Mouse (Mus musculus) neural tube, embryonic 11.5 days (tissue): Measurements from ENCODE around the gene Wbp2nl. TPM values are rescaled to one million over a fixed set of nuclear protein-coding genes. Genes with fewer than 3 reads are reported as not detected.

Experiments
- ATAC-seq: fragments of 200-750 bp; cut with Nextera tagmentation; 2 replicates; pipeline ENCODE4 v1.8.0; 2017; ENCODE audit warnings: moderate number of reproducible peaks, mild to moderate bottlenecking, moderate TSS enrichment, moderate library complexity; ENCODE audit not compliant: insufficient read depth, low FRiP score, low TSS enrichment
- DNase-seq: peaks from one replicate; pipeline ENCODE4 v3.0.0-alpha.2; 2015; ENCODE audit warnings: low spot score
- H3K27ac ChIP-seq: fragments of 300-500 bp; sonication (generic); 2 replicates; pipeline ENCODE4 v1.5.1; 2014; ENCODE audit warnings: low read depth, mild to moderate bottlenecking, low read length
- H3K27me3 ChIP-seq: fragments of 300-500 bp; sonication (generic); 2 replicates; pipeline ENCODE4 v1.6.1; 2014; ENCODE audit warnings: mild to moderate bottlenecking, low read length, mixed read lengths; ENCODE audit not compliant: control insufficient read depth, insufficient read depth
- H3K36me3 ChIP-seq: fragments of 300-500 bp; sonication (generic); 2 replicates; pipeline ENCODE4 v1.6.1; 2014; ENCODE audit warnings: mild to moderate bottlenecking, low read length, moderate library complexity, mixed read lengths; ENCODE audit not compliant: control insufficient read depth, insufficient read depth
- H3K4me1 ChIP-seq: fragments of 300-500 bp; sonication (generic); 2 replicates; pipeline ENCODE4 v1.6.1; 2014; ENCODE audit warnings: low read length, mixed read lengths; ENCODE audit not compliant: control insufficient read depth, insufficient read depth
- H3K4me2 ChIP-seq: fragments of 300-500 bp; sonication (generic); 2 replicates; pipeline ENCODE4 v1.6.1; 2014; ENCODE audit warnings: low read depth, mild to moderate bottlenecking, moderate library complexity
- H3K4me3 ChIP-seq: fragments of 300-500 bp; sonication (generic); 2 replicates; pipeline ENCODE4 v1.5.1; 2014; ENCODE audit warnings: low read depth, low read length
- H3K9ac ChIP-seq: fragments of 300-500 bp; sonication (generic); 2 replicates; pipeline ENCODE4 v1.6.1; 2014; ENCODE audit warnings: mild to moderate bottlenecking, low read length
- H3K9me3 ChIP-seq: fragments of 300-500 bp; sonication (generic); 2 replicates; pipeline ENCODE4 v1.6.1; 2016; ENCODE audit warnings: low read length; ENCODE audit not compliant: control insufficient read depth
- WGBS: fragments of 180-500 bp; shearing (Covaris S2); extraction: QIAGEN DNeasy Blood & Tissue Kit; methylation state at CpG from one replicate; pipeline ENCODE4 v1.1.7; 2014; 5-methylcytosine and 5-hydroxymethylcytosine counted together
- polyA plus RNA-seq: library from polyadenylated mRNA; unstranded; fragments of >200 nt; fragmentation: Nextera tagmentation; extraction: Ambion mirVana; gene quantifications from 2 replicates; pipeline ENCODE4 v1.2.1, GENCODE M21; 2014

The Wbp2nl gene
- polyA plus RNA-seq, 1 experiment from 2014 or later = 0.27 TPM

DNA sequence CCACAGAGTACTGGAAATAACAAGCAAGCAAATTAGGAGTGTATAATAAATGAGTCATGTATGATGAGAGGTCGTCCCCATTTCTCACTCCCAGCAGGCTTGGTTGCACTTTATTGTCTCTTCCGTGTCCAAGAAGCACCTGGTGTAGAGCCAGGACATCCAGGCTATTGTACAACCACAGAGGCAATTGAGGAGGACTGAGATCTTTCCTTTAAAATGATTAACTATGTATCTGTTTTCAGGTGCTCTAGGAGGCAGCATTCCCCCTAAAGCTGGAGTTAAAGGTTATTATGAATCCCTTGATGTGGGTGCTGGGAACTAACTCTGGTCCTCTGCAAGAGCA, 50.2 kb downstream of the Wbp2nl start:
- Histone ChIP-seq H3K27me3 (no peaks in the 10 kb centered on the region), H3K9ac (no peak overlapping the region), H3K9me3 (no peaks in the 10 kb centered on the region), H3K4me3 (no peak overlapping the region), H3K4me2 (no peak overlapping the region), H3K27ac (no peak overlapping the region), H3K4me1 (peaks cover 13% of the 10 kb centered on the region), H3K36me3 (peaks cover 15% of the 10 kb centered on the region)
- 94% methylated on average over 2 of the region's 2 CpGs for WGBS
- no peak for ATAC-seq
- DNase-seq = no peak

DNA sequence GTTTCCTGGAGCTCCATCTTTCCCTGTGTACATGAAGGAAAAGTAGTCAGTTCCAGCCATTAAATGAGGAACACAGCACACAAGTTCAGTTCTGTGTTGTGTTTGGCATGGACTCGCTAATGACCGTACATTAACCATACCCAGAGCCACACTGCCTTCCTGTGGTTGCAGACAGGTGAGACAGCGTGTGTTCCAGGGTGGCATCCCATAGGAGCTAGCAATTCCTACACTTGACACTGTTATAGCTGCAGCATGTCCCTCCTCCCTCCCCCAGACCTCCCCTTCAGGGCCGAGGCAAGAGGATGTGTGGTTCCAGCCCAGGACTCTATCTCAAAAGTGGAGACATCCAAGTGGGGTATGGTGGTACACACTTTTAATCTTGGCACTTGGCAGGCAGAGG, 51.6 kb downstream of the Wbp2nl start:
- no peaks in the 10 kb centered on the region for H3K9me3 ChIP-seq
- peaks cover 15% of the 10 kb centered on the region for H3K36me3 ChIP-seq
- whole genome bisulfite sequencing = 92% methylated on average over 4 of the region's 4 CpGs
- ATAC-seq = no peak
- H3K27ac ChIP-seq = no peak overlapping the region
- peaks cover 13% of the 10 kb centered on the region for H3K4me1 ChIP-seq
- H3K4me2 ChIP-seq = no peak overlapping the region
- no peak overlapping the region for H3K4me3 ChIP-seq
- H3K27me3 ChIP-seq = no peaks in the 10 kb centered on the region
- no peak overlapping the region for H3K9ac ChIP-seq
- no peak for DNase-seq

DNA sequence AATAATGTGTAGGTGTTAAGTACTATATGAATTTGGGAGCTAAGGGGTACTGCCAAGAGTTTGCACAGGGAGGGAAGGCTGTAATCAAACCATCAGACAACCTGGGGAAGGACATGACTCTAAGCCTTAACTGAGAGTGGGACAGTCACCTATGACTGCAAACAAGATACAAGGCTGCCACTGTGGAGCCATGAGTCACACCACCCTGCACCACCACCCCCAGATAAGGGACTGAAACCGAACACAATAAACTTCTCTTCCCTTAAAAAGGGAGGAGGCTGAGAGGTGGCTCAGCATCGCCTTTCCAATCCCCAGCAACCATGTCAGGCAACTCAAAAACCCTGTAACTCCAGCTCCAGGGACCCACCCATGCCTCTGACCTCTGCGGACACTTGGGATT, 52.7 kb downstream of the Wbp2nl start:
- Histone ChIP-seq H3K4me2 (no peak overlapping the region), H3K36me3 (peaks cover 15% of the 10 kb centered on the region), H3K27me3 (no peaks in the 10 kb centered on the region), H3K4me1 (peaks cover 13% of the 10 kb centered on the region), H3K9ac (no peak overlapping the region), H3K27ac (no peak overlapping the region), H3K9me3 (no peaks in the 10 kb centered on the region), H3K4me3 (no peak overlapping the region)
- ATAC-seq = no peak
- 93% methylated on average over 3 of the region's 3 CpGs for WGBS
- DNase-seq = no peak

DNA sequence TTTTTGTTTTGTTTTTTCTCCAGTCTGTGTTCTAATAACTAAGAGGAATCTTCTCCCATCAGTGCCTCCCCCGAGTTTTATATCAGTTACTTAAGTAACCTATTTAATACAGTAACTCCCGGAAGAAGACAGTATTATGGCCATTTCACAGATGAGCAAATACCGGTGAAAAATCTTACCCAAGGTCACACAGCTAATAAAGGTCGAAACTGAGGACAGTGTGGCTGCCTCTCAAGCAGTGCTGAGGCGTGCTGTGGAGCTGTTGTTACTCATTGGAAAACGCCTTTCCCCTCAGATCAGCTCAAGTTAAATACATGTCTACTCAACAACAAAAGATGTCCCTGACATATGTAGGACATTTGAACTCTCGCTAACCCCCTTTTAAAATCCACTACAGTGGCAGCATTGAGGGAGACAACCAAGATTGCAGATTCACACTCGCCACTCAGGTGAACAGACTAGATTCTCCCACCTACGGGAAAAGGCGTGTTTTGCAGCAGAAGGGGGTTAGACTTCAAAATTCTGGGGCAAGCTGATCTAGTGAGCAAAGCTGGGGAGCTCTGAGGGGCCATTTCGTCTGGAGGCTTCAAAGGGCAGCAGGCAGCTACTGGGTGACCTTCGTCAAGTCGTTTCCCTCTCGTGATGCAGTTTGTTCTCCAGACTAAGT, 54.5 kb downstream of the Wbp2nl start:
- DNase-seq = peak; percentile 37
- 35% methylated on average over 14 of the region's 14 CpGs for WGBS
- Histone ChIP-seq H3K4me1 (peaks cover 3% of the 10 kb centered on the region; the same call in 1 of the 2 replicates), H3K27me3 (no peaks in the 10 kb centered on the region), H3K9ac (peak overlapping the region; percentile 92), H3K4me2 (peak overlapping the region; percentile 68), H3K4me3 (peak overlapping the region; percentile 85), H3K36me3 (peaks cover 11% of the 10 kb centered on the region), H3K9me3 (no peaks in the 10 kb centered on the region), H3K27ac (peak overlapping the region; percentile 66; the same call in 1 of the 2 replicates)
- no peak for ATAC-seq

DNA sequence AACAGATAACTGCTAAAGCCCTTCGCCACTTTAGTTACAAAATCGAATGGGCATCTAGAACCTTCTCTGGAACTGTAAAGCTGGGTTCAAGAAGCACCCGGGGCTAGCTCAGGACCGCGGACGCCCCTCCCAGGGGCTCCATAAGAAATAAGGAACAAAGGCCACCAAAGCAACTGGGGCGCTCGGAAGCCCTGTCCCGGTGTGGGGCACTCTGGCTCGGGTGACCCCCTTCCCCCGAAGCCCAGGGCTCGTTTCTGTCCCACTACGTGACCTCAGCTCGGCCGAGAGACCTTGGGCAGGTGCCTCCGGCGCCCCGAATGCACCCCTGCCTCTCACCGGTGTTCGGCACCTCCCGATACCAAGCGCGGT, 55.0 kb downstream of the Wbp2nl start:
- WGBS = under 1% methylated on average over 23 of the region's 23 CpGs

DNA sequence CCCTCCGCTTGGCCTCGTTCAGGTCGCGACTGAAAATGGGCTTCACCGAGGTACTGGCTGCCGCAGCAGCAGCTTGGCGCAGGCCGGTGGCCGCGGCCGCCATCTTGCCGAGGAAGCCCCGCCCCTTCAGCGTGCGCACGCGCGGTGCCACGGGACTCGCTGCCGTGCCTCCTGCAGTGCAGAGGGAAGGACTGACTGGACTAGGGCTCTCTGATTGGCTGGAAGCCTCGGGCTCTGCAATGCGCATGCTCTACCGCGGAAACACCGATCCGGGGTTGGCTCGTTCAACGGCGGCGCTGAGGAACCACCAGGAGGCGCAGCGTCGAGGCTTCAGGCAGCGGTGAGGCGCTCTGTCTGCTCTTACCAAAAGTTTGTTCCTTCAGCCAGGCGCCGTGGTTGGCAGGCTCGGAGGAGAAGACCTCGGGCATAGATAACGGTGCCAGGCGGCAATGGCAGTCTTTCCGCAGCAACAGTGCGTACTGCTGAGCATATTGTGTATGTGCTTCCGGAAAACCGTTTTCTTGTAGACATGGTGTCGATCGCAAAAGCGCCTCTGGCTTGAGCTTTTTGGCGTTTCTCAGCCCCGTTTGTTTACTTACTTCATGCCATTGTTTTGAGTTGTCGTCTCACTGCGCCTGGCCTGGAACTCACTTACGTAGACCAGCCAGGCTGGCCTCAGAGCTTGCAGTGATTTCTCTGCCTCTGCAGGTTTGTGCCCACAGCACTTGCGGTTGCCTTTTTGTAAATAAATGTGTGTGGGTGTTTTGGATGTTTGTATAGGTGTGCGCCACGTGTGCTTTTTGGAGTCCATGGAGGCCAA, 55.6 kb downstream of the Wbp2nl start, which contains the start of gene Ndufa6:
Ndufa6 (minus strand) TSS at position 197 of the 820 bp plus-strand sequence.
- no peaks in the 10 kb centered on the region for H3K9me3 ChIP-seq
- no peaks in the 10 kb centered on the region for H3K27me3 ChIP-seq
- peak within 1 kb of the TSS; percentile 66; the same call in 1 of the 2 replicates for H3K27ac ChIP-seq
- H3K4me2 ChIP-seq = peak within 1 kb of the TSS; percentile 68
- WGBS = 2% methylated on average over 57 of the region's 57 CpGs
- peaks cover 3% of the 10 kb centered on the region for H3K36me3 ChIP-seq
- peak within 1 kb of the TSS; percentile 92 for H3K9ac ChIP-seq
- peak within 1 kb of the TSS; percentile 85 for H3K4me3 ChIP-seq
- ATAC-seq (peak; percentile 99), DNase-seq (peak; percentile 98)
- H3K4me1 ChIP-seq = peaks cover 3% of the 10 kb centered on the region; the same call in 1 of the 2 replicates

More for the DNA sequence above, 55.0 kb downstream of the Wbp2nl start:
- no peaks in the 10 kb centered on the region for H3K9me3 ChIP-seq
- peaks cover 3% of the 10 kb centered on the region; the same call in 1 of the 2 replicates for H3K4me1 ChIP-seq
- no peaks in the 10 kb centered on the region for H3K27me3 ChIP-seq
- H3K27ac ChIP-seq = peak overlapping the region; percentile 66; the same call in 1 of the 2 replicates
- H3K4me3 ChIP-seq = peak overlapping the region; percentile 85
- H3K4me2 ChIP-seq = peak overlapping the region; percentile 68
- peaks cover 6% of the 10 kb centered on the region for H3K36me3 ChIP-seq
- ATAC-seq (peak; percentile 62), DNase-seq (no peak)
- peak overlapping the region; percentile 92 for H3K9ac ChIP-seq

DNA sequence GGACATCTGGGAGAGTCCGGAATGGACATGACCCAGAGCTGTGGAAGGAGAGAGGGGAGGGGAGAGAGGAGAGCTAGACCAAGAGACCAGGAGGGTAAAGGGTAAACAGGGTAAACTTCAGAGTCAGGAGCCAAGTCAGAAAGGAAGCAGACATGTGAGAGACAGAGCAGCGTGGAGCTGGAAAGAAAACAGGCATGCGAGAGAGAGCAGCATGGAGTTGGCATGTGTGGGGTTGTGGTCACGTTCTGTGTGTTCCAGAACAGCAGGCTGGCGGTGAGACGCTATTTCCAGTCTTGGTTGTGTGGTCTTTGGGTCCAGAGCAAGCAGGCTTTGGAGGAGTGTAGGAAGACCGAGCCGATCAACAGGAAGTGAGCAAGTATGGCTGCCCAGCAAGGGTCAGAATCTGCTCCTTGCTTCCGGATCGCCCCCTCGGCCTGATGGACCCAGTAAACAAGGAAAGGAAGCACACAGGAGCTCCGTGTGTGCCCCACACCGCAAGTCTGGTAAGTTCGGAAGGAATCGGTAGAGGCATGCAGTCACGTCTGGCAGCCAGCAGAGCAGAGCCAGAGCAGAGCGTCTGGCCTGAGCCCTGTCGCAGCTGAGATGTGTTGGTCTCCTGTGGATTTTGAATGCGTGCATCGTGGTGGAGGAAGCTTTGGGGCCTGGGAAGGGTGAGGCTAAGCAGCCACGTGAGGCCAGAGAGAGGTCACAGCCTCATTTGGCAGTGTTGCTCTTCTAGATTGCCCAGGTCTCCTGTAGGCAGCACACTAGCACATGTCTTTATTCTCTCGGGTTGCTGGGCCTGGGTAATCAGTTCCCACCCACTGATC, 59.9 kb downstream of the Wbp2nl start:
- H3K4me1 ChIP-seq = no peaks in the 10 kb centered on the region
- H3K27ac ChIP-seq = no peak overlapping the region
- no peak for ATAC-seq
- H3K27me3 ChIP-seq = no peaks in the 10 kb centered on the region
- no peak overlapping the region for H3K4me3 ChIP-seq
- no peaks in the 10 kb centered on the region for H3K36me3 ChIP-seq
- WGBS = 63% methylated on average over 22 of the region's 22 CpGs
- no peaks in the 10 kb centered on the region for H3K9me3 ChIP-seq
- H3K9ac ChIP-seq = no peak overlapping the region
- H3K4me2 ChIP-seq = no peak overlapping the region
- no peak for DNase-seq

DNA sequence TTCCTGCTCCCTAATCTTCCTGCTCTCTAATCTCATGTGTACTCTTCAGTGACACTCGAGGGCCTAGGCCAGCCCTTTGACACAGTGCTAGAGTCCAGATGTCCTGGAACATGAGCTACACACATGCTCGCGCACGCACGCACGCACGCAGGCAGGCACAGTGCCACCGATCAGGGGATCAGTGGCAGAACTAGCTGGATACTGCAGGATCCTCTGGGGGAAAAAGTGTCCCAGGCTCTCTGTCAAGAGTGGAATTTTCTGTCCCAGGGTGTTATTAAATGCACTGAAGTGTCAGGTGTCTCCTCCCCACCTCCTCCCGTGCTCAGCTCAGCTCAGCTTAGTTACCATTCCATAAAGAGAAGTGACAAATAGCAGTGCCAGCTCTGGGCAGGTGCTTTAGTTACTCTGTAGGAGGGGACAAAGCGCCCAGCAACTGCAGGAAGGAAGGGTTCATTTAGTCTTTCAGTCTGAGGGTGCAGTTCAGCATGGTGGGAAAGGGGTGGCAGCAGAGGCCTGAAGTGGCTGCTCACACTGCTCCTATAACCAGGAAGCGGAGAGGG, 62.8 kb downstream of the Wbp2nl start:
- ATAC-seq = no peak
- 79% methylated on average over 11 of the region's 11 CpGs for whole genome bisulfite sequencing
- no peaks in the 10 kb centered on the region for H3K9me3 ChIP-seq
- H3K27me3 ChIP-seq = no peaks in the 10 kb centered on the region
- no peaks in the 10 kb centered on the region for H3K4me1 ChIP-seq
- H3K27ac ChIP-seq = no peak overlapping the region
- H3K4me2 ChIP-seq = no peak overlapping the region
- DNase-seq = no peak
- H3K9ac ChIP-seq = no peak overlapping the region
- H3K36me3 ChIP-seq = no peaks in the 10 kb centered on the region
- H3K4me3 ChIP-seq = no peak overlapping the region
